Mouse (Mus musculus): ENCODE measurements around the gene Trcg1. TPM values are rescaled to one million over a fixed set of nuclear protein-coding genes. Genes with fewer than 3 reads are reported as not detected.

Trcg1 gene
- polyA plus RNA-seq, 2 experiments from 2014 or later = not detected

DNA sequence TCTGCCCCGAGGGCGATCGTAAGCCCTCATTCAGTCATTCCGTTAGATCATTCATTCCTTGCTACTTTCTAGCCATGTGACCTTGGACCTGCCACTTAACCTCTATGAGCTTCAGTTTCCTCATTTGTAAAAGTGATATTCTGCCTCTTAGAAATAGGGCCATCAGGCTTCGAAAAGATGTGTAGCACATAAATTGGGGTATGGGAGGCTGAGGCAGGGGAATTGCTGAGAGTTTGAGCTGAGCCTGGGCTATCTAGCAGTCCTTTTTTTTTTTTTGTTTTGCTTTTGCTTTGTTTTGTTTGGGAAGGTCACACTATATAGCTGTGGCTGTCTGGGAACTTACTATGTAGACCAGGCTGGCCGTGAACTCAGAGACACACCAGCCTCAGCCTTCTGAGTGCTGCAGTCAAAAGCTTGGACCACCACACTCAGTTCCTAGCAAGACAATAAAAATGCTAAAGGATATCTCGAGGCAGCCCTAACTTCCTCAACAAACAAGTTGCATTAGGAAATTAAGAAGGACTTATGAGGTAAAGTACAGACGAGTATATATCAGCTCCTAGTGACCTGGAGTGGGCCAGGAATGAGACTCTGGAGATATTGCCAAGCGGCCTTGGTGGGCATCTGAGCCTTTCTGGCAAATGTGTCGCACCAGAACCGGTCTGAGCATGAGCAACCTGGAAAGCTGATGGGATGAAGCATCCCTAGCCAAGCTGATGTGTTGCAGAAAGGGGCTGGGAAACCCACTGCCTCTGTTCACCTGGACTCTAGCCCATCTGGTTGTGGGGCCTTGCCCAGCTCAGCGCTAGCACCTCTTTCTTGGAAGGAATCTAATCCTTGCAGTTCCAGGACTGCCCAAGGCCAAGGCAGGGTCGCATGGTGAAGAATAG, 26.7 kb downstream of the Trcg1 start:
- ATAC-seq = peak; percentile 10

DNA sequence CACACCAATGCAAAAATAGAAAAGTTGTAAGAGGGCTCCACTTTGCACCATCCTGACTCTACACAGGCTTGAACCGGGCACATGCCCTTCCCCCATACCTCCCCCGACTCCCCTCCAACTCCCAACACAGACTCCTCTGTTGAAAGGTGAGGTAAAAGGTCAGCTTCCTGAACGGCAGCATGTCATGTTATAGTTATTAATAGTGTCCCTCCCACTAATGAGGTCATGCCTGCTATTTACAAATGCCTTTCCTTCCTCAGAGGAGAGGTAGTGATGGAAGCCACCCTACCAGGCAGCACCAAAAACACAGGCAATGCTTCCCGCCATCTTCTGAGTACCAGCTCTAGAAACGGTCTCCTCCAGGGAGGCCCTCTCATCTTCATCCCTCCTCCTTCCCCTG, 28.8 kb downstream of the Trcg1 start:
- no peak for ATAC-seq

DNA sequence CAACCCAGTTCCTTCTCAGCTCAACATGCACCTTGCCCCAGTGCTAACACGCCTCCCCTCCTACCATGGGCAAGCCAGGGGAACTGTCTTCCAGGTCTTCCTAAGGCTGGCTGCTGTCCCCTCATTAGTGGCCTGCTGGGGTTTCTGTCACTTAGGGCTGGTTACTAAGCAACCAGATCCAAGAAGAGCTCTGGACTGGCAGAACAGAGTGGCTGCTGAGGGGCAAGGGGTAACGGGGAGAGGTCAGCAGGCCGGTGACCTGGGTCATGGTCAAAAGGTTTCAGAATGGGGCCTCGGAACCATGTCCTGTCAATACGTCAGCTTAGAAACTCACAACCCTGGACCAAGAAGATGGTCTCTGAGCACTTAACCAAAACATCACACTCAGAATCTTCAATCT, 31.1 kb downstream of the Trcg1 start:
- no peak for ATAC-seq

DNA sequence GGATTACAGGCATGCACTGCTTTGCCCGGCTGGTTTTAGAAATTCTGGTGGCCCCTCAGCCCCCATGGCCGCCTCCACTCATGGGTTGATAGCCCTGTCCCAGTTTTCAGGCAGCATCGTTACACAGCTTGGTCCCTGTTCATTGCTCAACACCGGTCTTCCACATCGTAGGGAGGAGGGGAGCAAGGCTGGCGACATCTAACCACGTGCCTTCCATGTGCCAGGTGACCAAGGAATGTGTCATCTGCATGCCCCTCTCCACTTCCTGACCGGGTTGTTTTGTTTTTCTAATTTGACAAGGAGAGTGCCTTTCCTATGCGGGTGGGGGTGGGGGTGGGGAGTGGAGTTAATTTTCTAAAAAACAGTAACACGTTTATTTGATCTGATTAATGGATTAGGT, 31.7 kb downstream of the Trcg1 start:
- no peak for ATAC-seq

DNA sequence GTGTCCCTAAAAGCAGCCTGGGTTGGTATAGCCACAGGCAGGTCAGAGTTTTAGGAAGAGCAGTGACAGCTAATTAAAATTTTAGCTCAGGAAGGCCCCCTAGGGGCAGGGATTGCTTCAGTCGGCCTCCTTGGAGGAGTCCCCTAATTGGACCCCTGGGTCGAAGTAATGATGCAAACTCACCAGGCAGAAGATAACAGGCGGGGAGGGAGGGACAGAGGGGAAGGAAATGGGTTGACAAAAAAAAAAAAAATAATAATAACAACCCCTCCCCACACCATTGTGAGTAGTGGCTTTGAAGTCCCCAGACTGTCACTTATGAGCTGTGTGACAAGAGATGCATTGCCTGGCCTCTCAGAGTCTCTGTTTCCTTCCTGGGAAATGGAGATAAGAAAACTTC, 32.2 kb downstream of the Trcg1 start:
- peak; percentile 44 for ATAC-seq

DNA sequence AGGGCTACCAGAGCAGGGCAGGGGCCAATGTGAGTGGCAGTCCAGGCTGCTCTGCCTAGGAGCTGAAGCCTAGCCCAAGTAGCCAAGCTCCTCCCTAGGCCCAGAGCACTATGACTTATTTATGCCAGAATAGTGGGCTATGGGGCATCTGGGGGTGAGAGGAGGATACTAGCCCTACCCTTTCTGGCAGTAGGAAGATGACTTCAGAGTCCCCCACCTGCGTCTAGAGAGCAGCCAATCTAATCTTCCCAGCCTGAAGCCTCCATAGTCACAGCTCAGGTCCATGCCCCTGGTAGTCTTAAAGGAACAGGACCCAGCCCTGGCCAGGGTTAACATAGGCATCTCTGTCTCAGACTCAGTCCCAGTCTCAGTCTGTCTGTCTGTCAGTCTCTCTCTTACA, 33.0 kb downstream of the Trcg1 start:
- ATAC-seq = no peak

DNA sequence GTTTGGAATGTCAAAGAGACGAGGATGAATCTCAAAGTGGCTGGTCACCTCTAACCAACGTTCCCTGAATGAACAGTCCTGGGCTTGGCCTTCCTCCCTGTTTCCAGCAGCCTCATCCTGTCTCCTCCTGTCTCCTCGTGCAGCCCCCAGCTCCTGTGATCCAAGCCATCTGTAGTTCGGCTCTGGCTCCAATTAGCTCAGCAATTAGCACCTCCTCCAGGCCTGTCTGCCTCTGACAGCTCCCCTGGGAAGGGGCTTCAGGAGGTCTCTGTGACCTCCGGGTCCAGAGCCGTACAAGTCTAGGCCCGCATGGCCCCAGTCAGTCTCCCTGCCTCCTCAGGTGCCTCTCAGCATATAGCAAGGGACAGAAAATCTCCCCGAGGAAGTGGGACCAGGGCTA, 34.0 kb downstream of the Trcg1 start:
- no peak for ATAC-seq

DNA sequence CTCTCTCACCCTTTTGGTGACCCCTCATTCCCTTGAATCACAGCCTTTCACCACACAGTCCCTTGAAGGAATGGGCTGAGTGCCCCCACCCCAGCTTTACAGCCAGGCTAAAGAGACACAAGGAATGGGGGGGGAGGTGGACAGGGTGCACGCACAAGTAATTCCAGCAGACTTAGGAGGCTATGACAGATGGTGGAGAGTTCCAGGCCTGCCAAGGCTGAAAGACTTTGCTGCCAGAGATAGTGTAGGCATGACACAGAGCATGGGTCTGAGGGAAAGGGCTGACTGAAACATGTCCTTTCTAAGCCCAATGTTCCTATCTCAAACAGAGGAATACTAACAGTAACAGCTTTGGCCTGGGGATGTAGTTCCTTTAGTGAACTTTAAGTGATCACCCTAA, 34.7 kb downstream of the Trcg1 start:
- no peak for ATAC-seq

DNA sequence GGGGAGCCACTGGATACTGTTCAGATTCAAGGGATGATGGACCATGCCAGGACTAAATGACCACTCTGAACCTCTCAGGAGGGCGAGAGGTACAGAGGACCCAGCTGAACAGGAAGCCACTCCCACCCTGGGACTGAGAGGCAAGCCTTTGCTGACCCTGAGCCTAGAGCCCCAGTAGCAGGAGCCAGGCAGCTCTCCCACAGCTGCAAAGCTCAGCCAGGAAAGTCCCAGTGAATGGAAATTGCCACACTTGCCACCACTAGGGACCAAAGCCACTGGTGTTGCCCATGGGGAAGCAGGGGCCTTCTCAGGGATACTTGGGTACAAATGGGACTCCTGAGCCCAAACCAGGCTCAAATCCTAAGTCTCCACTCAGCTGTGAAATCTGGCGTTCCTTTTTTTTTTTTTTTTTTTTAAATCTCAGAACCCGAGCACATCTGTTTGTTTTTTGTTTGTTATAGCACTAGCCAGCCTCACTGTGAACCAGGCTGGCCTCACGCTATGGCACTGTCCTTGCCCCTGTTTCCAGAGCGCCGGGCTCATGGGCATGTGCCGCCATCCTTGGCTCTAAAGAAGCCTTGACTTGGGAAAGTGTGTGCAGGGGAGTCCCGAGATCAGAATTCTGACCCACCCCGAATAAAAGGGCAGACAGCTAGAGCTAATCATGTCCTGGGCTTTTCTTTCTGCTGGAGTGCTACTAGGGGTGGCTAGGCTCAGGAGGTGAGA, 35.6 kb downstream of the Trcg1 start:
- ATAC-seq = no peak

DNA sequence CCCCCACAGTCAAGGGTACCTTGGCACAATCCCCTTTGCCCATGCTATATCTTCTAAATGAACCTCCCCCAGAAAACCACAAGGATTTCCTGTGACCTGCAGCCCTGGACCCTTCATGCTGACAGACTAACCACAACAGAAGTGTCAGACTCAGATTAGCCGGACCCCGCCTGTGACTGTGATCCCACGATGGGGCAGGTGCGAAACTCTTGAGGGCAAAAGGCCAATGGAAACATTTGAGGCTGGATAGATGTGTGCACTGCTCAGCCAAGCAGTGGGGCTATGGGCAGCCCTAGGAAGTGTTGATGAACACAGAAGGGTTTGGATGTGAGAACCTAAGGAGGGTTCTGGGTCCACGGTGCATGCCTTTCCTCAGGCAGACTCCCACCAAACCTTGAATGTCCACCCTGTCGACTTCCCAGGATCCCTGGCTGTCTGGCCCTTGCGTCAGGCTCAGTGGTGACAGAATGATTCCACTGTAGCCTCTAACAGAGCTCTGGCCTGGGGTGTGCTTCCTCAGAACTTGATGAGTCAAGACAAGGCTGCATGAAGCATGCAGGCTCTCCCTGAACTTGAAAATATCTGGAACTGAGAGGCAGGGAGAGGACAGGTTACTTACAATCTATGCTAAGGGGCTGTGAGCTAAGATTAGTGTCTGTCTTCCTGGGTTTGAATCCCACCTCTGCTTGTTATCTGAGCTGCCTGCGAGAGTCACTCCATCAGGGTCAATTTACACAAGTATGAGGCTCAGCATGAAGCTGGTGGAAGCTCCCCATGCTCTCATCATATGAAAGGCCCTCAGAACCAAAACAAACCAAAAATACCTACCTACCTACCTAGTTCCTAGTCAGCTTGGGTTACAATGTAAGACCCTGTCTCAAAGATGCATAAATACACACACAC, 36.8 kb downstream of the Trcg1 start:
- peak; percentile 68 for ATAC-seq

DNA sequence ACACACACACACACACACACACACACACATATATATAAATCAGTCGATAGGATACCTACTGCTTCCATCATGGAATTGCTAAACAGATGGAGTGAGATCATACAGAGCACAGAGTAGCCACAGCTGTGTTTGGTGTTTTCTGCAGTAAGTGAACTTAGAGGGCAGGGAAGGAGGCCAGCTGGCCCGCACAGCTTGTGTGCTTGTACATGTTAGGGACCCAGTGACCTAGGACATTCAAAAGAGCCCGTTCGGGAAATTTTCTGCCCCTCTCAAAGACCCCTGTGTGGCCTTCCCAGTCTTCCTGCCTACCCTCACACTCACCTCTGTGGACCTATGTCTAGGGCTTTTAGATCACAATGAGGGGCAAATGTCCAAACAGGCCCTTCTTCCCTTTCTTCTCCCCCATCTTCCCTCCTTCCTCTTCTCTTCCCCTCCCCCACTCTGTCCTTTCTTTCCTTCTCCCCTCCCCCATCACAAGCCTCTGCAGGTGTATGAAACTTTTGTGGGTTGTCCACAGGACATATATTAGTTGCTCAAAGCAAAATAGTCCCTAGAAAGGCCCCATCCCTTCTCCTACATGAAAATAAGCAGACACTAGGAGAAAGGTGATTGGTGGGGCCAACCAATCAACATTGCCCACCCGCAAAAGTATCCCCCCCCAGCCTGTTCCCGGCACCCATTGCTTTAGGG, 37.6 kb downstream of the Trcg1 start:
- no peak for ATAC-seq

DNA sequence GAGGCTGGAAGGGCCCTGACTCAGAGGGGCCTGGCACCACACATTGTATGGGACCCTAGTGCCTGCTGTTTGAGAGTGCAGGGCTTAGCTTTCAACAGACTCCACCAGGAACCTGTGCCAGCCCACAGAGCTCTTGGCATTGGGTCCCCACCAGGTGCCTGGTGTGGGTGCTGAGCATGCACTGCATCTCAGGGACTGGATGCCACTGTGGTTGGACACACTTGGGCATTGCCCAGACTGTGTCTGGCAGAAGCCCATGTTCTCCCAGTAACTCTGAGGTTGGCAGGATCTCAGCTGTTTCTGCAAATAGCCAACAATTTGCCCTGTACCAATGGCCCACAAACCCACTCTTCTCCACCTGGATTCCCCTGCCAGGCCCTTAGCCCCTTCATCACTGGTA, 40.0 kb downstream of the Trcg1 start:
- ATAC-seq = no peak

DNA sequence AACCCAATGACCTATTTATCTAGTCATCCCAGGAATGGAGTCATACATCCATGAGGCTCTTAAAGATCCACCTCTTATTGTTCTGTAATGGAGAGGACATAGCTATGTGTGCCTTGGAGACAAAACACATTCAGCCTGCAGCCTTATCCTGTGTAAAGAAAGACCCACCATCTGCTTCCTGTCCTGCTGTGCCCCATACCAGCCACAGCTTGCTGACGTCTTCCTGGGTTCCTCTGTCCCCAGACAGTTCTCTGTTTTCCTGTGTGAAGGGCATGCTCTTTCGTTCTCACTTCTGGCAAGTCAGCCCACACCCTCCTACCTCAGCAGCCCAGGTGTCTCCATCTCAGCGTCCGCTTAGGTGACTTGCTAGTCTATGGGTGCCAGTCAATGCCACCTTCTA, 41.9 kb downstream of the Trcg1 start:
- ATAC-seq = peak; percentile 96

DNA sequence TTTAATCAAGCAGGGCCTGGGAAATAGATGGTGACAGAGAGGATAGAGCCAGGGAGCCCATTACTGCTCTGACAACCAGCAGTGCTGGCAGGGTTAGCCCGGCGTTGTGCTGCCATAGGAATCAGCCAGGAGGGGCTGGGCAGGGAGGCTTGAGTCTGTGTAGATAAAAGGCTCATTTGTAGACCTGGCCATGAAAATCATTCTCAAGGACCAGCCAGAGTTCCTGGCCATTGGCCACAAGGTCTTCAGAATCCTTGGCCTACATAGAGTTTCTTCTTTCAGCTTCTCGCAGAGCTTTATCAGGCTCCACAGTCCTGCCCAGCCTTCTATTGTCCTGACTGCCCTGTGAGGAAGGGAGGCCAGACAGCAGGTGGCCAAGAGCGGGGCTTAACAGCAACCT, 43.1 kb downstream of the Trcg1 start:
- no peak for ATAC-seq

DNA sequence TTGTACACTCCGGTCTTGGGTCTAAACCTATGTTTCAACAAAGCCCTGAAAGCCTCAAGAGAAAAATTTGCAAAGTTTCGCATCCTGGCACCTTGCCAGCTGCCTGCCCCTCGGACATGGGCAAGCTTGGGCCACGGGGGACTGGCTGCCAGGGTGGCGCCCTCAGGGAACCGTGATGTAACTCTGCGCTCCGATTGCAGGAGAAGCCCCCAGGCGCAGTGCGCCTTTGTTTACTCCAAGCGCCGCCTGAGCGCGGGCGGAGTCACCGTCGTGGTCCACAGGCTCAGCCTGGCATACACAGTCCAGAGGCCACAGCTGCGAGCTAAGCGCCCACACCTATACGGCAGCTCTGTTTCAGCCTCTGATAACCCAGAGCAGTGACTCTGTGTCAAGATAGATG, 45.2 kb downstream of the Trcg1 start:
- no peak for ATAC-seq

DNA sequence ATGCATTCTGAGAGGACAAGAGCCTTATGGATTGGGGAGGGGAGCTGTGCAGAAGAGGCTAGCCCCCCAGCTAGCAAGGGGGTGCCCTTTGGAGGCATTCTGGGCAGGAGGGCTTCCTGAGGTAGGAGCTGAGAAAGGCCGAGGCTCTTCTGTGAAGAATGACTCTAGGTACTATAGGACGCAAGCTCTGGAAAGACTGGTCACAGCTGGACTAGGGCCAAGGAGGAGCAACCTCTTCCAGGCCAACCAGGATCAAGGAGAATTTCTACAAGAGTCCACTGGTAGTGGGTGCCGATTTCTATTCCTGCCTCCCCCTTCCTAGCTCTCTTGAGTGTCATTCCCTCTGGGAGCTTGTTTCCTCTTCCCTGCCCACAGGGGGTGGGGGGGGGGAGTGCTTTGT, 46.3 kb downstream of the Trcg1 start:
- ATAC-seq = no peak

DNA sequence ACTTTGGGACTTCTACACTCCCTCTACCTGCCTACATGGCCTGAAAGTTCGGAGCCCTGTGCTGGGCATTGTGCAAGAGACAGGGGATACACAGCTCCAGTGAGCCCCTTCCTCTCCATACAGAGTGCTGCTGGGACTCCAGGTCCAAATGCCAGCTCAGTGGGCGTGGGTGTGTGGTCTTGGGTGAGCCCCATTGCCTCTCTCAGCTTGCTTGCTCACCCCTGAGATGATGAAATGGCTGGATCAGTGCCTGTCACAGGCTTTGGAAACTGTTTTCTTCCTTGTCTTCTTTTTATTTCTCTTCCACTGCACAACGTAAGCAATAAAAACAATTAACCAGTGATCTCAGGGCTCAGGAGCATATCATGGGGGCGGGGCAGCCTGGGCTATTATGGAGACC, 47.0 kb downstream of the Trcg1 start:
- ATAC-seq = no peak

DNA sequence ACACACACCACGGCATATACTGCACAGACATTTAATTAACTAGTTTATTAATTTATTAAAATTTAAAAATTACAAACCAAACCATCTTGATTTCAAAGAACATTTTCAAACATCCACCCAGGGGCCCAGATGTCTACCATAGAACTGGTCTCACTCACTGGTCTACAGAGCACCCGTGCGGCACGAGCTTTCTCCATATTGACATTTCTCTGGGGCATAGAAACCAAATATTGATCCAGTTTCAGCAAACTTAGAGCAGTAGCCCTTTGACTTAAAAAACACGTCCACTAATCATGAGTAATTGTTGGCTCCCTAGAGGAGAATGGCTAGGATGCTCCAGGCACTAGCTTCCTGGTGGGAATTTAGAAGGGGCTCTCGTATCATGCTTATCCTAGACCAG, 50.8 kb downstream of the Trcg1 start:
- no peak for ATAC-seq

DNA sequence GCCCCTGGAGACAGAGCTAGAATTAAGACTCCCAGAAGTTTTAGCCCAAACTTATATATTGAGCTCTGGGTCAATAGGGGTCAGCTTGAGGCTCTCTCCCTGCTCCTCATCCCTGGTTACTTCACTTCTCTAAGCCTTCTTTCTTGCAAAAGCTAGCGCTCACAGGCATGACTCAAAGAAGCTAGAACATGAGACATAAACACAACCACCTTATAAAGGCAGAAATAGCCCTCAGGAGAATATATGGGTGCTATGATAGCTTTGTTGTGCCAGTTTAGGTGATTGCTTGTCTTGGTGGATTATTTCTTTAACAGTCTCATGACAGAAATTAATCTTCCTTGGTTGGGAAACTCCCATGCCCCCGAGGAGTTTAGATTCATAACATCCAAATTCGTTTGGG, 58.5 kb downstream of the Trcg1 start:
- no peak for ATAC-seq

DNA sequence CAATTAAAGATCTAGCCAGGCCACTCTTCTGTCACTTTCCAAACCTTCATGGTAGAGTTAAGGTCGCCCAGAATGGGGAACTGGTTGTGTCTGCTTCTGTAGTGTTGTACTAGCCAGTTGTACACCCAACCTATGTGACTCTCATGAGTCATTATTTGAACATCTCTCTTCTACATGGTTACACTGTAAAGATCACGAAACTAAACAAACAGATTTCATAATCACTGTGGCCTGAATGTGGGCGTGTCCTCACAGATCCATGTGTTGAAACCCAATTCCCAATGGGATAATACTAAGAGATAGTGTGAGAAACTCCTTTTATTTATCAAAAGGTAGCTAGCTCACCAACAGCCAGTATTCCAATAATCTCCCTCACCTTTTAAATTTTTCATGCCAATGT, 59.3 kb downstream of the Trcg1 start:
- ATAC-seq = no peak

DNA sequence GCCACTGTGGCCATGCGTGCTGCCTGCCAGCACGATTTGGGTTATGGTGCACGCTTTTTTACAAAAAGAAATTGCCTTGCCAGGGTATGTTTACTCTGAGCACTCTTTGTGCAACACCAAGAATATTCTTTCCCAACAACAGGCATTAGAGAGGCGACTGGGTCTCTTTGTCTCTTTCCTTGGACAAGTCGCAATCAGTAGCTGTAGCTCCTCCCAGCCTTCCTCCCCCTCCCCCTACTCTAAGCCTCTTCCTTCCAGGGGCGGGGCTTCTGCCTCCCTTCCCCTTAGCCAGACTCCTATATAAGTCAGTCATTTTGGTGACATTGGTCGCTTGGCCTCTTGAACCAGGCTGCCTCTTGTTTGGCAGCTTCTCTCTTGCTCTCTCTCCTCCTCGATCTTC, 59.9 kb downstream of the Trcg1 start:
- ATAC-seq = no peak

DNA sequence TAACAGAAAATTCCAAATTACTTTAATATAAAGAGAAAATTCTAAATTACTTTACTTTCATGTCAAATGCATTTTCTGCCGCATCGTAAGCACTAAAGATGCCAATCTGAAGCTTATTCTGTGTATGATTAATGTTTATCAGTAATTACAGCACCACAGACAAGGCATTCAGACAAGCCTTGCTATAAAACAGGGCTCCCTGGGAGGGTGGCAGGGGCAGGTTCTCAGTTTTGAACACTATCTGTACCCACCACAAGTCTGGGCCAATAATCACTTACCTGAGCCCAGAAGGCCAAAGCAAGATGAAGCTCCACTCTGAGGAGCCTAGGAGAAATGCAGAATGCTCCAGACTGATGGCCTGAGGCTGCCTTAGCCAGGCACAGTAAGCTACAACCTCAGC, 61.6 kb downstream of the Trcg1 start:
- no peak for ATAC-seq

Data from CD4-positive, CD25-positive, alpha-beta regulatory T cell, adult 4 months (primary cell).